Mouse (Mus musculus) forebrain, embryonic 10.5 days (tissue): ENCODE results near the gene Fbxl13. TPM values are rescaled to one million over a fixed set of nuclear protein-coding genes. Genes with fewer than 3 reads are reported as not detected.

Source experiments
- DNase-seq: peaks from one replicate; pipeline ENCODE4 v3.0.0-alpha.2; 2017; ENCODE audit warnings: low spot score; ENCODE audit errors: extremely low spot score
- H3K27ac ChIP-seq: fragments of 300-500 bp; sonication (generic); 2 replicates; pipeline ENCODE4 v1.5.1; 2016; ENCODE audit warnings: mild to moderate bottlenecking
- H3K27me3 ChIP-seq: fragments of 300-500 bp; sonication (generic); 2 replicates; pipeline ENCODE4 v1.6.1; 2016; ENCODE audit warnings: mild to moderate bottlenecking; ENCODE audit not compliant: poor library complexity, severe bottlenecking
- H3K36me3 ChIP-seq: fragments of 300-500 bp; sonication (generic); replicated peaks from 2 replicates; pipeline ENCODE4 v1.6.1; 2016; ENCODE audit warnings: mild to moderate bottlenecking, moderate library complexity
- H3K4me1 ChIP-seq: fragments of 300-500 bp; sonication (generic); 2 replicates; pipeline ENCODE4 v1.6.1; 2016
- H3K4me3 ChIP-seq: fragments of 300-500 bp; sonication (generic); 2 replicates; pipeline ENCODE4 v1.5.1; 2016; ENCODE audit warnings: mild to moderate bottlenecking, moderate library complexity
- H3K9me3 ChIP-seq: fragments of 300-500 bp; sonication (generic); 2 replicates; pipeline ENCODE4 v1.6.1; 2016; ENCODE audit warnings: mild to moderate bottlenecking, moderate library complexity
- WGBS: fragments of 180-500 bp; shearing (Covaris S2); methylation state at CpG from one replicate; pipeline ENCODE4 v1.1.7; 2016; 5-methylcytosine and 5-hydroxymethylcytosine counted together
- polyA plus RNA-seq: library from polyadenylated mRNA; unstranded; fragments of >200 nt; fragmentation: Nextera tagmentation; extraction: Ambion mirVana; gene quantifications from 2 replicates; pipeline ENCODE4 v1.2.1, GENCODE M21; 2016

The Fbxl13 gene
- polyA plus RNA-seq, 1 experiment from 2014 or later, result 0.12 TPM

GRCm38 (mm10) chr5:21592106-21592505, 53.3 kb downstream of the Fbxl13 start:
- H3K9me3 ChIP-seq, result no peaks in the 10 kb centered on the region
- H3K4me1 ChIP-seq, result no peaks in the 10 kb centered on the region
- H3K36me3 ChIP-seq, result no peaks in the 10 kb centered on the region
- DNase-seq, result no peak
- WGBS, result 92% methylated on average over 2 of the region's 2 CpGs
- H3K4me3 ChIP-seq, result no peak overlapping the region
- H3K27me3 ChIP-seq, result no peaks in the 10 kb centered on the region
- no peak overlapping the region for H3K27ac ChIP-seq

GRCm38 (mm10) chr5:21588220-21588619, 57.2 kb downstream of the Fbxl13 start:
- H3K9me3 ChIP-seq, result no peaks in the 10 kb centered on the region
- no peak overlapping the region for H3K4me3 ChIP-seq
- no peak for DNase-seq
- H3K4me1 ChIP-seq, result no peaks in the 10 kb centered on the region
- no peak overlapping the region for H3K27ac ChIP-seq
- no peaks in the 10 kb centered on the region for H3K27me3 ChIP-seq
- no peaks in the 10 kb centered on the region for H3K36me3 ChIP-seq
- 94% methylated on average over 13 of the region's 13 CpGs for WGBS

GRCm38 (mm10) chr5:21587683-21588082, 57.8 kb downstream of the Fbxl13 start:
- no peaks in the 10 kb centered on the region for H3K9me3 ChIP-seq
- H3K4me3 ChIP-seq, result no peak overlapping the region
- H3K4me1 ChIP-seq, result no peaks in the 10 kb centered on the region
- DNase-seq, result no peak
- H3K36me3 ChIP-seq, result no peaks in the 10 kb centered on the region
- no peaks in the 10 kb centered on the region for H3K27me3 ChIP-seq
- 82% methylated on average over 7 of the region's 7 CpGs for WGBS
- H3K27ac ChIP-seq, result no peak overlapping the region

GRCm38 (mm10) chr5:21586763-21587162, 58.7 kb downstream of the Fbxl13 start:
- Histone ChIP-seq H3K36me3 (no peaks in the 10 kb centered on the region), H3K27ac (no peak overlapping the region), H3K9me3 (no peaks in the 10 kb centered on the region), H3K4me3 (no peak overlapping the region), H3K27me3 (no peaks in the 10 kb centered on the region), H3K4me1 (no peaks in the 10 kb centered on the region)
- WGBS, result 60% methylated on average over 6 of the region's 6 CpGs
- peak; percentile 25 for DNase-seq

GRCm38 (mm10) chr5:21578136-21578535, 67.3 kb downstream of the Fbxl13 start:
- no peak for DNase-seq
- H3K27me3 ChIP-seq, result no peaks in the 10 kb centered on the region
- WGBS, result 84% methylated on average over 3 of the region's 3 CpGs

GRCm38 (mm10) chr5:21575210-21575550, 70.3 kb downstream of the Fbxl13 start:
- H3K4me1 ChIP-seq, result no peaks in the 10 kb centered on the region
- DNase-seq, result no peak
- no peak overlapping the region for H3K27ac ChIP-seq
- no peaks in the 10 kb centered on the region for H3K36me3 ChIP-seq
- 87% methylated on average over 13 of the region's 13 CpGs for WGBS
- H3K4me3 ChIP-seq, result no peak overlapping the region
- H3K27me3 ChIP-seq, result no peaks in the 10 kb centered on the region
- no peaks in the 10 kb centered on the region for H3K9me3 ChIP-seq

More at GRCm38 (mm10) chr5:21578136-21578535, 67.3 kb downstream of the Fbxl13 start:
- Histone ChIP-seq H3K27ac (no peak overlapping the region), H3K9me3 (no peaks in the 10 kb centered on the region), H3K4me3 (no peak overlapping the region), H3K4me1 (no peaks in the 10 kb centered on the region), H3K36me3 (no peaks in the 10 kb centered on the region)

GRCm38 (mm10) chr5:21574386-21575209, 70.8 kb downstream of the Fbxl13 start:
- DNase-seq, result no peak
- H3K36me3 ChIP-seq, result no peaks in the 10 kb centered on the region
- H3K27ac ChIP-seq, result no peak overlapping the region
- WGBS, result 84% methylated on average over 21 of the region's 21 CpGs
- H3K4me3 ChIP-seq, result no peak overlapping the region
- no peaks in the 10 kb centered on the region for H3K4me1 ChIP-seq
- no peaks in the 10 kb centered on the region for H3K27me3 ChIP-seq
- H3K9me3 ChIP-seq, result no peaks in the 10 kb centered on the region

GRCm38 (mm10) chr5:21572764-21573416, 72.5 kb downstream of the Fbxl13 start:
- H3K27ac ChIP-seq, result no peak overlapping the region
- H3K4me3 ChIP-seq, result no peak overlapping the region
- no peaks in the 10 kb centered on the region for H3K36me3 ChIP-seq
- WGBS, result 82% methylated on average over 3 of the region's 3 CpGs
- H3K27me3 ChIP-seq, result no peaks in the 10 kb centered on the region
- no peak for DNase-seq
- H3K4me1 ChIP-seq, result no peaks in the 10 kb centered on the region
- no peaks in the 10 kb centered on the region for H3K9me3 ChIP-seq

- WGBS, result 79% methylated on average over 1 of the region's 1 CpGs
- DNase-seq, result no peak
- H3K27ac ChIP-seq, result no peak overlapping the region
- H3K4me1 ChIP-seq, result no peaks in the 10 kb centered on the region
- H3K4me3 ChIP-seq, result no peak overlapping the region
- no peaks in the 10 kb centered on the region for H3K36me3 ChIP-seq
- H3K27me3 ChIP-seq, result no peaks in the 10 kb centered on the region
- no peaks in the 10 kb centered on the region for H3K9me3 ChIP-seq
Measured at GRCm38 (mm10) chr5:21567784-21568183, 77.7 kb downstream of the Fbxl13 start.

GRCm38 (mm10) chr5:21565392-21566065, 79.9 kb downstream of the Fbxl13 start:
- no peaks in the 10 kb centered on the region for H3K9me3 ChIP-seq
- no peaks in the 10 kb centered on the region for H3K27me3 ChIP-seq
- H3K36me3 ChIP-seq, result no peaks in the 10 kb centered on the region
- no peaks in the 10 kb centered on the region for H3K4me1 ChIP-seq
- no peak for DNase-seq
- no peak overlapping the region for H3K4me3 ChIP-seq
- 92% methylated on average over 9 of the region's 9 CpGs for WGBS
- H3K27ac ChIP-seq, result no peak overlapping the region

- WGBS, result 84% methylated on average over 2 of the region's 2 CpGs
- no peaks in the 10 kb centered on the region for H3K36me3 ChIP-seq
Measured at GRCm38 (mm10) chr5:21563936-21564335, 81.5 kb downstream of the Fbxl13 start.

GRCm38 (mm10) chr5:21556502-21556901, 88.9 kb downstream of the Fbxl13 start:
- H3K9me3 ChIP-seq, result no peaks in the 10 kb centered on the region
- no peak overlapping the region for H3K27ac ChIP-seq
- no peaks in the 10 kb centered on the region for H3K36me3 ChIP-seq
- WGBS, result 88% methylated on average over 3 of the region's 3 CpGs
- no peak for DNase-seq
- H3K4me1 ChIP-seq, result no peaks in the 10 kb centered on the region
- no peak overlapping the region for H3K4me3 ChIP-seq
- no peaks in the 10 kb centered on the region for H3K27me3 ChIP-seq

More at GRCm38 (mm10) chr5:21563936-21564335, 81.5 kb downstream of the Fbxl13 start:
- Histone ChIP-seq H3K27me3 (no peaks in the 10 kb centered on the region), H3K4me3 (no peak overlapping the region), H3K4me1 (no peaks in the 10 kb centered on the region), H3K9me3 (no peaks in the 10 kb centered on the region), H3K27ac (no peak overlapping the region)
- no peak for DNase-seq

- H3K4me1 ChIP-seq, result no peaks in the 10 kb centered on the region
- no peak overlapping the region for H3K4me3 ChIP-seq
- H3K36me3 ChIP-seq, result no peaks in the 10 kb centered on the region
- H3K27ac ChIP-seq, result no peak overlapping the region
- H3K9me3 ChIP-seq, result no peaks in the 10 kb centered on the region
- 89% methylated on average over 1 of the region's 1 CpGs for WGBS
- no peaks in the 10 kb centered on the region for H3K27me3 ChIP-seq
- DNase-seq, result no peak
Measured at GRCm38 (mm10) chr5:21554732-21555131, 90.7 kb downstream of the Fbxl13 start.
